In the genomic region with DNA sequence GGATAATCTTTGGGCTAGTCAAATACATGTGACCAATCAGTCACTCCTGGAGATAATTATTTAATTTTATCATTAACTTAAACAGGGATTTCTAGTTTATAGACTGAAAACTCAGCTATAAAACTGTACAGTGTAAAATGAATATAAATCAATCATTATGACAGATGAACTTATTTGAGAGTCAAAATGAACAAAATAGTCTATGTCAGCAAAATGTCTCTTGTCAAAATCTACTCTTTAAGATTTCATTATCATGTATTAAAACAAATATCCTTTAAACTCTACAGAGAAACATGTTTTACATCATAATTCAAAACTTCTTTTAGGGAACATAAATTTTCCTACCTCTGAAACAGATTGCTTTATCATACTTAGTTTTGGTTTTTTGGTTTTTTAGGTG, we compare ENCODE assay signal across 30 mouse cellular contexts.
"Had no signal": no experiment of that assay in that cellular context is flagged by ENCODE, and none has a peak within 500 bp of the region (broad histone marks: within the 10 kb centered on the region; RNA-seq: fewer than 3 reads in every experiment).

No protein-coding gene starts in this region.

- H3K9ac ChIP-seq: limb, embryonic 12.5 days; limb, embryonic 13.5 days; limb, embryonic 15.5 days; liver, embryonic 12.5 days; liver, embryonic 13.5 days; liver, embryonic 14.5 days; liver, embryonic 15.5 days; liver, postnatal 0 days; lung, embryonic 14.5 days; lung, embryonic 15.5 days; midbrain, embryonic 12.5 days; midbrain, embryonic 13.5 days; midbrain, embryonic 15.5 days; neural tube, embryonic 12.5 days had no signal

- H3K4me1 ChIP-seq: liver, embryonic 12.5 days; liver, embryonic 13.5 days; liver, embryonic 15.5 days; megakaryocyte, embryonic 14.5 days had no signal

- H3K4me2 ChIP-seq: limb, embryonic 12.5 days; limb, embryonic 13.5 days; limb, embryonic 15.5 days; liver, embryonic 11.5 days; liver, embryonic 12.5 days; liver, embryonic 13.5 days; liver, embryonic 15.5 days; lung, embryonic 14.5 days; lung, embryonic 15.5 days; midbrain, embryonic 11.5 days; midbrain, embryonic 12.5 days; midbrain, embryonic 13.5 days; midbrain, embryonic 15.5 days; neural tube, embryonic 12.5 days had no signal

- H3K9me3 ChIP-seq: limb, embryonic 10.5 days; limb, embryonic 12.5 days; limb, embryonic 13.5 days; limb, embryonic 15.5 days; liver, embryonic 12.5 days; liver, embryonic 13.5 days; liver, embryonic 15.5 days; lung, embryonic 15.5 days; megakaryocyte, embryonic 14.5 days; midbrain, embryonic 10.5 days; midbrain, embryonic 12.5 days; midbrain, embryonic 13.5 days; midbrain, embryonic 15.5 days; neural tube, embryonic 12.5 days had no signal

- H3K27ac ChIP-seq: limb, embryonic 10.5 days; limb, embryonic 12.5 days; limb, embryonic 13.5 days; limb, embryonic 15.5 days; liver, embryonic 12.5 days; liver, embryonic 13.5 days; liver, embryonic 14.5 days; liver, embryonic 15.5 days; lung, embryonic 15.5 days; macrophage; midbrain, embryonic 10.5 days; midbrain, embryonic 12.5 days; midbrain, embryonic 13.5 days; midbrain, embryonic 15.5 days; neural tube, embryonic 12.5 days had no signal

- H3K36me3 ChIP-seq: limb, embryonic 12.5 days; limb, embryonic 13.5 days; limb, embryonic 15.5 days; liver, embryonic 13.5 days; liver, embryonic 15.5 days; lung, embryonic 15.5 days; midbrain, embryonic 12.5 days; midbrain, embryonic 13.5 days; midbrain, embryonic 15.5 days; neural tube, embryonic 12.5 days had no signal

- H3K27me3 ChIP-seq: limb, embryonic 12.5 days; limb, embryonic 13.5 days; limb, embryonic 15.5 days; liver, embryonic 12.5 days; liver, embryonic 13.5 days; liver, embryonic 15.5 days; lung, embryonic 15.5 days; megakaryocyte, embryonic 14.5 days; midbrain, embryonic 12.5 days; midbrain, embryonic 13.5 days; midbrain, embryonic 15.5 days; neural tube, embryonic 12.5 days had no signal

- H3K4me3 ChIP-seq: limb, embryonic 10.5 days; limb, embryonic 12.5 days; limb, embryonic 13.5 days; limb, embryonic 15.5 days; liver, embryonic 12.5 days; liver, embryonic 13.5 days; liver, embryonic 15.5 days; lung, embryonic 15.5 days; megakaryocyte, embryonic 14.5 days; midbrain, embryonic 10.5 days; midbrain, embryonic 12.5 days; midbrain, embryonic 13.5 days; midbrain, embryonic 15.5 days; myocyte; neural tube, embryonic 12.5 days had no signal

- DNase-seq: left cerebral cortex, postnatal 4 days; liver; liver, embryonic 13.5 days; liver, postnatal 0 days; lung, adult 18-20 months; lung, adult 2 months; lung, embryonic 14.5 days; lung, postnatal 10 days; lung, postnatal 14 days; lung, postnatal 36 days; lung, postnatal 4 days; midbrain, embryonic 14.5 days had no signal
